Comparison of ENCODE assay signal across 9 mouse cellular contexts in the genomic region with DNA sequence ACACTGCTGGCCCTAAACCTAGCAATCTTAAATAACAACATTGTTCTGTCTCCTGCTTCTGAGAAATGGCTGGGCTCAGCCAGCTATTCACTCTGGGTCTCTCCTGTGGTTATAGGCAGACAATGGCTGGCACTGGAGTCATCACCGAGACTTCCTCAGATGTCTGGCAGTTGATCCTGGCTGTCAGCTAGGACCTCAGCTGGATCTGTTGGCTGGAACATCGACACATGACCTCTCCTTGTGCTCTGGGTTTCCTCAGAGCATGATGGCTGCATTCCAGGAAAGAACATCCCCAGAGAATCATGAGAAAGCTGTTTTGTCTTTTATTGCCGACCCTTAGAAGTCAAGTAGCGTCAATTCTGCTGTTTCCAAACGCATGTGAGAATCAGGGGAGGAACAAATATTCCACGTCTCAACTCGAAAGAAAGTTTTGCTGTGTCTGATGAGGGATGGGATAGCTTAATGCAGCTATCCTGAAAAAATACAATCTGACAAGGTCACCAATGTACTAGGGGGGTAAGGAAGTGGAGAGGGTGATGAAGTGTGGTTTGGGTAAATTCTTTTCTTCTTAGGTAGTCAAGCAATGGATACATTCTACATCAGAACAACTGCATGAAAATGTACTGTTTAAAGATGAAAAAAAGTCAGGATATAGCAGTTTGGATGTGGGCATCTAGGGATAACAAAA.
DNase-seq lines count a peak whose midpoint lies in the region; ATAC-seq and TF ChIP-seq lines count a peak whose summit lies in the region.
"Had no signal": no experiment of that assay in that cellular context is flagged by ENCODE, and none has a peak within 500 bp of the region (broad histone marks: within the 10 kb centered on the region; RNA-seq: fewer than 3 reads in every experiment).

No protein-coding gene starts in this region.

- DNase-seq in forebrain, postnatal 0 days: peak; percentile 6
- DNase-seq in 3T3-L1 (ENCODE audit: low read depth, low spot score) (peak; percentile 93), liver (no peak)
- DNase-seq in fibroblast of lung, adult 2 months (ENCODE audit: low read depth): peak; percentile 81
- DNase-seq in hindbrain, postnatal 0 days (ENCODE audit: low spot score): peak; percentile 81
- DNase-seq in lung, postnatal 36 days: peak; percentile 81
- DNase-seq in forebrain, embryonic 11.5 days (ENCODE audit: low spot score): no peak

- ATAC-seq in forebrain, postnatal 0 days: no peak
- ATAC-seq in forebrain, embryonic 12.5 days (ENCODE audit: low FRiP score): no peak
- peak; percentile 92 for ATAC-seq in hindbrain, postnatal 0 days
- no peak for ATAC-seq in forebrain, embryonic 11.5 days (replicated peaks; ENCODE audit: low FRiP score)

- no peaks in the 10 kb centered on the region for H3K9me3 ChIP-seq in forebrain, postnatal 0 days (ENCODE audit: low read length)
- H3K9me3 ChIP-seq in forebrain, embryonic 12.5 days: no peaks in the 10 kb centered on the region
- no peaks in the 10 kb centered on the region for H3K9me3 ChIP-seq in hindbrain, postnatal 0 days (ENCODE audit: low read length)
- H3K9me3 ChIP-seq in forebrain, embryonic 11.5 days (ENCODE audit: control insufficient read depth, low read length): no peaks in the 10 kb centered on the region
- H3K9me3 ChIP-seq: midbrain, embryonic 12.5 days had no signal

- no peaks in the 10 kb centered on the region for H3K36me3 ChIP-seq in forebrain, postnatal 0 days (ENCODE audit: insufficient read depth)
- H3K36me3 ChIP-seq in forebrain, embryonic 12.5 days (replicated peaks): no peaks in the 10 kb centered on the region
- no peaks in the 10 kb centered on the region for H3K36me3 ChIP-seq in hindbrain, postnatal 0 days (ENCODE audit: insufficient read depth, low read length)
- no peaks in the 10 kb centered on the region for H3K36me3 ChIP-seq in forebrain, embryonic 11.5 days (ENCODE audit: control insufficient read depth, insufficient read depth, low read length)
- H3K36me3 ChIP-seq: midbrain, embryonic 12.5 days had no signal

- no peak overlapping the region for H3K4me3 ChIP-seq in forebrain, postnatal 0 days (ENCODE audit: low read depth, low read length)
- H3K4me3 ChIP-seq in forebrain, embryonic 12.5 days (replicated peaks): no peak overlapping the region
- no peak overlapping the region for H3K4me3 ChIP-seq in hindbrain, postnatal 0 days (ENCODE audit: low read length)
- no peak overlapping the region for H3K4me3 ChIP-seq in forebrain, embryonic 11.5 days (ENCODE audit: low read depth, low read length)
- H3K4me3 ChIP-seq: midbrain, embryonic 12.5 days had no signal

- H3K4me1 ChIP-seq in forebrain, postnatal 0 days (ENCODE audit: insufficient read depth): no peaks in the 10 kb centered on the region
- no peaks in the 10 kb centered on the region for H3K4me1 ChIP-seq in forebrain, embryonic 12.5 days
- no peaks in the 10 kb centered on the region for H3K4me1 ChIP-seq in hindbrain, postnatal 0 days (ENCODE audit: insufficient read depth, low read length)
- H3K4me1 ChIP-seq in forebrain, embryonic 11.5 days (replicated peaks; ENCODE audit: control insufficient read depth, insufficient read depth, low read length): no peaks in the 10 kb centered on the region
- H3K4me1 ChIP-seq: midbrain, embryonic 12.5 days had no signal

- H3K9ac ChIP-seq in forebrain, postnatal 0 days: no peak overlapping the region
- no peak overlapping the region for H3K9ac ChIP-seq in forebrain, embryonic 12.5 days
- H3K9ac ChIP-seq in hindbrain, postnatal 0 days (replicated peaks; ENCODE audit: low read length): no peak overlapping the region
- no peak overlapping the region for H3K9ac ChIP-seq in forebrain, embryonic 11.5 days (ENCODE audit: low read length)
- H3K9ac ChIP-seq: midbrain, embryonic 12.5 days had no signal

- H3K27me3 ChIP-seq in forebrain, postnatal 0 days (ENCODE audit: insufficient read depth, low read length): no peaks in the 10 kb centered on the region
- H3K27me3 ChIP-seq in forebrain, embryonic 12.5 days: no peaks in the 10 kb centered on the region
- H3K27me3 ChIP-seq in hindbrain, postnatal 0 days (ENCODE audit: insufficient read depth, low read length): no peaks in the 10 kb centered on the region
- H3K27me3 ChIP-seq in forebrain, embryonic 11.5 days (ENCODE audit: control insufficient read depth, insufficient read depth, low read length): no peaks in the 10 kb centered on the region
- H3K27me3 ChIP-seq: midbrain, embryonic 12.5 days had no signal

- no peak overlapping the region for H3K4me2 ChIP-seq in forebrain, postnatal 0 days (ENCODE audit: low read depth)
- H3K4me2 ChIP-seq in forebrain, embryonic 12.5 days: no peak overlapping the region
- H3K4me2 ChIP-seq in hindbrain, postnatal 0 days (ENCODE audit: low read depth, low read length): no peak overlapping the region
- no peak overlapping the region for H3K4me2 ChIP-seq in forebrain, embryonic 11.5 days (ENCODE audit: low read depth, low read length, severe bottlenecking)
- H3K4me2 ChIP-seq: midbrain, embryonic 12.5 days had no signal

- WGBS in forebrain, postnatal 0 days: 53% methylated on average over 7 of the region's 7 CpGs
- WGBS in forebrain, embryonic 12.5 days: 65% methylated on average over 7 of the region's 7 CpGs
- 20% methylated on average over 7 of the region's 7 CpGs for WGBS in hindbrain, postnatal 0 days
- WGBS in forebrain, embryonic 11.5 days: 65% methylated on average over 7 of the region's 7 CpGs

- no peak for TF ChIP-seq CTCF in forebrain, postnatal 0 days (IDR thresholded peaks at IDR 0.05; ENCODE audit: low read depth)
- no peak for TF ChIP-seq CTCF in hindbrain, postnatal 0 days (IDR thresholded peaks at IDR 0.05; ENCODE audit: low read depth)

- no peak overlapping the region for H3K27ac ChIP-seq in forebrain, postnatal 0 days (ENCODE audit: low read depth, low read length)
- no peak overlapping the region for H3K27ac ChIP-seq in forebrain, embryonic 12.5 days
- no peak overlapping the region for H3K27ac ChIP-seq in hindbrain, postnatal 0 days
- H3K27ac ChIP-seq in forebrain, embryonic 11.5 days (ENCODE audit: low read depth, low read length): no peak overlapping the region
- H3K27ac ChIP-seq: midbrain, embryonic 12.5 days had no signal

Comparison
In these comparisons a context has a peak if more than half of its experiments do, and no peak if none do; other contexts are left out.
1. DNase-seq: peak in forebrain, postnatal 0 days (single experiment), 3T3-L1 (single experiment), fibroblast of lung, adult 2 months (single experiment), hindbrain, postnatal 0 days (single experiment) and lung, postnatal 36 days (single experiment); none in forebrain, embryonic 11.5 days (single experiment) and liver (single experiment).